Comparison of ENCODE assay signal across 19 mouse cellular contexts in the genomic region with DNA sequence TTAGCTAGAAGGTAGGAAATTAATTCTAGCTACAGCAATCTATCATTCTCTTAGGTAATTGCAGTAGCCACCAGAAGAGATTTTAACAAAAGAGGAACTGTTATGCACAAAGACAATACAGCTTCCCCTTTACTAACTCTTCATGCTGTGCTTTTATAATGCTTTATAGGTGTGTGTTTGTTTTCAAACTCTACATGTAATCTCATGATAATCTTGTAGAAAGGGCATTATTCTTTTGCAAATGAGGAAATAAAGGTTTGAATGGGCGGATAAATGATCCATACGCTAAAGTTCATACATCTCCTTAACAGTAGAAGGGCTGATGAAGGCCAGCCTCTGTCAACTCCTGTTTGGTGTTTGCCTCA.
DNase-seq lines count a peak whose midpoint lies in the region; ATAC-seq and TF ChIP-seq lines count a peak whose summit lies in the region.
"Had no signal": no experiment of that assay in that cellular context is flagged by ENCODE, and none has a peak within 500 bp of the region (broad histone marks: within the 10 kb centered on the region; RNA-seq: fewer than 3 reads in every experiment).

No protein-coding gene starts in this region.

- in situ Hi-C loops in ES-E14 (cut with MboI; ENCODE audit: low sequenced_read_pairs in 2 of 2, unreplicated experiment in 2 of 2), result no loop called here

- intact Hi-C loops in left cerebral cortex, postnatal 4 days (cut with DNase I), result no loop called here

- peak; percentile 67 for DNase-seq in ES-E14 (ENCODE audit: low read depth, low spot score)
- peak; percentile 16 for DNase-seq in WW6 (ENCODE audit: low read depth, low spot score)
- DNase-seq in retina, embryonic 14.5 days (ENCODE audit: low spot score), result peak; percentile 7
- no peak for DNase-seq in layer of hippocampus, adult 18-20 months (ENCODE audit: low spot score in 2 of 2)
- no peak for DNase-seq in left cerebral cortex, postnatal 4 days
- DNase-seq: adrenal gland, adult 8-10 months; cerebellum, adult 2 months; cerebellum, postnatal 10 days; forebrain, postnatal 0 days; gastrocnemius, postnatal 14 days; heart, postnatal 4 days had no signal

- no peak overlapping the region for H3K4me2 ChIP-seq in kidney, embryonic 16.5 days (replicated peaks; ENCODE audit: low read depth, low read length)
- no peak overlapping the region for H3K4me2 ChIP-seq in heart, embryonic 12.5 days
- H3K4me2 ChIP-seq: embryonic facial prominence, embryonic 12.5 days; forebrain, embryonic 13.5 days; hindbrain, embryonic 14.5 days had no signal

- H3K27ac ChIP-seq in ES-E14 (ENCODE audit: insufficient read depth, low read depth, low read length, poor library complexity, severe bottlenecking), result no peak overlapping the region
- H3K27ac ChIP-seq in kidney, embryonic 16.5 days (ENCODE audit: low read length), result no peak overlapping the region
- H3K27ac ChIP-seq in heart, embryonic 12.5 days (ENCODE audit: poor library complexity, severe bottlenecking), result no peak overlapping the region
- H3K27ac ChIP-seq: embryonic facial prominence, embryonic 12.5 days; forebrain, embryonic 13.5 days; heart, embryonic 13.5 days; hindbrain, embryonic 14.5 days had no signal

- H3K4me3 ChIP-seq in ES-E14 (ENCODE audit: insufficient read depth in 1 of 2, low read depth in 1 of 2, low read length in 2 of 2, poor library complexity in 1 of 2, severe bottlenecking in 1 of 2), result no peak overlapping the region
- no peak overlapping the region for H3K4me3 ChIP-seq in kidney, embryonic 16.5 days (ENCODE audit: low read length)
- no peak overlapping the region for H3K4me3 ChIP-seq in heart, embryonic 12.5 days
- H3K4me3 ChIP-seq: embryonic facial prominence, embryonic 12.5 days; forebrain, embryonic 13.5 days had no signal

- H3K27me3 ChIP-seq in kidney, embryonic 16.5 days (ENCODE audit: insufficient read depth, low read length), result no peaks in the 10 kb centered on the region
- no peaks in the 10 kb centered on the region for H3K27me3 ChIP-seq in heart, embryonic 12.5 days (replicated peaks)
- H3K27me3 ChIP-seq: embryonic facial prominence, embryonic 12.5 days; forebrain, embryonic 13.5 days; heart, embryonic 13.5 days had no signal

- H3K9ac ChIP-seq in ES-E14 (ENCODE audit: insufficient read depth, low read depth, low read length, poor library complexity, severe bottlenecking), result no peak overlapping the region
- no peak overlapping the region for H3K9ac ChIP-seq in kidney, embryonic 16.5 days (replicated peaks; ENCODE audit: low read length)
- no peak overlapping the region for H3K9ac ChIP-seq in heart, embryonic 12.5 days
- H3K9ac ChIP-seq: embryonic facial prominence, embryonic 12.5 days; forebrain, embryonic 13.5 days; forebrain, postnatal 0 days; heart, embryonic 13.5 days; hindbrain, embryonic 14.5 days had no signal

- 53% methylated on average over 2 of the region's 2 CpGs for WGBS in kidney, embryonic 16.5 days
- WGBS in heart, embryonic 12.5 days, result 58% methylated on average over 2 of the region's 2 CpGs

- H3K9me3 ChIP-seq in ES-E14 (ENCODE audit: control insufficient read depth, insufficient read depth, low read depth, low read length), result no peaks in the 10 kb centered on the region
- no peaks in the 10 kb centered on the region for H3K9me3 ChIP-seq in kidney, embryonic 16.5 days (ENCODE audit: low read length)
- no peaks in the 10 kb centered on the region for H3K9me3 ChIP-seq in heart, embryonic 12.5 days (replicated peaks)
- H3K9me3 ChIP-seq: embryonic facial prominence, embryonic 12.5 days; forebrain, embryonic 13.5 days; heart, embryonic 13.5 days had no signal

- no peaks in the 10 kb centered on the region for H3K36me3 ChIP-seq in ES-E14 (ENCODE audit: control insufficient read depth, insufficient read depth, low read length, poor library complexity, severe bottlenecking)
- H3K36me3 ChIP-seq in kidney, embryonic 16.5 days (ENCODE audit: insufficient read depth, low read length), result no peaks in the 10 kb centered on the region
- H3K36me3 ChIP-seq in heart, embryonic 12.5 days, result no peaks in the 10 kb centered on the region
- H3K36me3 ChIP-seq: embryonic facial prominence, embryonic 12.5 days; heart, embryonic 13.5 days had no signal

- H3K4me1 ChIP-seq in ES-E14 (ENCODE audit: control insufficient read depth in 2 of 2, insufficient read depth in 2 of 2, low read length in 2 of 2, poor library complexity in 1 of 2), result peaks cover 0 to 3% of the 10 kb centered on the region in 2 experiments; a peak in 1 of 4 replicates
- no peaks in the 10 kb centered on the region for H3K4me1 ChIP-seq in kidney, embryonic 16.5 days (ENCODE audit: insufficient read depth, low read length)
- H3K4me1 ChIP-seq in heart, embryonic 12.5 days (replicated peaks), result 0 out of 2 replicates have a peak, but pooled peaks cover 3% of the 10 kb centered on the region
- H3K4me1 ChIP-seq: embryonic facial prominence, embryonic 12.5 days; forebrain, embryonic 13.5 days had no signal

- ATAC-seq in hematopoietic stem cell, adult 5-6 weeks (replicated peaks in 1 of 2; ENCODE audit: insufficient read depth in 1 of 2, low FRiP score in 2 of 2, low TSS enrichment in 1 of 2, low read depth in 1 of 2, poor library complexity in 2 of 2, severe bottlenecking in 2 of 2), result peak; percentile 75 to 87; a peak in 3 of 4 replicates
- ATAC-seq in kidney, embryonic 16.5 days (ENCODE audit: low FRiP score, low TSS enrichment), result no peak
- no peak for ATAC-seq in heart, embryonic 12.5 days (ENCODE audit: insufficient number of reproducible peaks, low FRiP score)
- ATAC-seq: forebrain, embryonic 13.5 days; forebrain, postnatal 0 days; intestine, postnatal 0 days had no signal

TF ChIP-seq in ES-E14, 5 proteins besides CTCF, POLR2A, EP300 and RAD21:
- no peak for TF ChIP-seq ZC3H11A (IDR thresholded peaks at IDR 0.05; ENCODE audit: borderline replicate concordance, low read depth, low read length)
- TF ChIP-seq CHD2 (IDR thresholded peaks at IDR 0.05; ENCODE audit: low read depth, low read length), result peak; percentile 67; the same call in 1 of the 2 replicates

Comparison
In these comparisons a context has a peak if more than half of its experiments do, and no peak if none do; other contexts are left out.
1. DNase-seq: peak in ES-E14 (single experiment), WW6 (single experiment) and retina, embryonic 14.5 days (single experiment); none in layer of hippocampus, adult 18-20 months (0 of 2) and left cerebral cortex, postnatal 4 days (single experiment).
2. ATAC-seq: peak in hematopoietic stem cell, adult 5-6 weeks (2 of 2); none in kidney, embryonic 16.5 days (single experiment) and heart, embryonic 12.5 days (single experiment).